Mouse (Mus musculus): ENCODE results near the gene Fam171b.

DNA sequence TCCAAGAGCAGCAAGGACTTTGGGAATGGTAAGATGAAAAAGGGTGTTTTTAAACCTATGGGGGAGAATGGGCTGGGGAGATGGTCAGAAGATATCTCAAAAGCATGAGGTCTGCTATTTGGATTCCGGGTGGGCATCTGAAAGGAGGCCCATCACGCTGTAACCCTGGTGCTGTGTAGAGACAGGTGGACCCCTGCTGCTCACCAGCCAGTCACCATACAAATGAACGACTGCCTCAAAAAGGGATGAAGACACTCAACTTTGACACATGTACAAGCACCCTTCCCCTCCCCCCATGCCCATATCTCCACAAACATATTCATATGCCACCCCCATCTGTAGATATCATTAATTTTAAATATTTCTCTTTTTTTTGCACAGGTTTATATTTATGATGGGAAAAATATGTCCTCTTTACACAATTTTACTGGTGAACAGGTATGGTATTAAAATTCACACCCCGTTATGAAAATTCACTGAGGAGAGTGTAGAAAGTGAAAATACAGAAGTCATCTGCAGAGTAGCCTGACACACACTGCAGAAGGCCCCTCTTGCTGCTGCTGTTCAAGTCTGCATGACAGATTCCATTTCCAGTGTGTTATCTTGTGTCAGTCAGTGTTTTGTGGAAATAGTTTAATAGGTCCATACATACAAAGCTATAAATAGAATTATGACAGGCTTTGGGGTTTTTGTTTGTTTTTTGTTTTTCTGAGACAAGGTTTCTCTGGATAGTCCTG, 44.0 kb upstream of the Fam171b start:
- TF ChIP-seq CTCF (IDR thresholded peaks at IDR 0.05; ENCODE audit: insufficient read depth, low read depth, low read length) (no peak), POLR2A (IDR thresholded peaks at IDR 0.05; ENCODE audit: insufficient read depth, low read depth, low read length) (no peak)

Measured in olfactory bulb, adult 2 months (tissue).